Mouse (Mus musculus) C2C12 (cell line): ENCODE measurements around the gene Med13. TPM values are rescaled to one million over a fixed set of nuclear protein-coding genes. Genes with fewer than 3 reads are reported as not detected.

Source experiments
- H3K27me3 ChIP-seq: one replicate; pipeline ENCODE4 v1.6.1; 2011; ENCODE audit not compliant: control insufficient read depth, insufficient read depth, insufficient read length
- H3K36me3 ChIP-seq: one replicate; pipeline ENCODE4 v1.6.1; 2011; ENCODE audit not compliant: control insufficient read depth, insufficient read depth
- H3K4me3 ChIP-seq: one replicate; pipeline ENCODE4 v1.5.1; 2011; ENCODE audit warnings: mild to moderate bottlenecking, control low read depth; ENCODE audit not compliant: poor library complexity, insufficient read depth, severe bottlenecking
- H3K79me2 ChIP-seq: one replicate; pipeline ENCODE4 v1.6.1; 2011; ENCODE audit not compliant: control insufficient read depth, insufficient read depth
- H3K79me3 ChIP-seq: one replicate; pipeline ENCODE4 v1.6.1; 2011; ENCODE audit warnings: low read depth, control low read depth
- H3ac ChIP-seq: one replicate; pipeline ENCODE3; 2011; ENCODE audit warnings: low read depth; ENCODE audit not compliant: control insufficient read depth, insufficient read length
- CEBPB ChIP-seq: IDR thresholded peaks from one replicate; pipeline ENCODE4 v1.6.1; 2011; ENCODE audit warnings: low read depth, mild to moderate bottlenecking, control low read depth, moderate library complexity
- CTCF ChIP-seq: IDR thresholded peaks from one replicate; pipeline ENCODE4 v1.5.1; 2011; ENCODE audit not compliant: control insufficient read depth, insufficient read depth, insufficient read length
- FOSL1 ChIP-seq: IDR thresholded peaks from one replicate; pipeline ENCODE4 v1.8.0; 2011; ENCODE audit warnings: mild to moderate bottlenecking, low read length; ENCODE audit not compliant: poor library complexity, insufficient read depth, severe bottlenecking
- MAX ChIP-seq: IDR thresholded peaks from one replicate; pipeline ENCODE4 v1.6.1; 2011; ENCODE audit warnings: mild to moderate bottlenecking, control low read depth
- MYOD1 ChIP-seq: IDR thresholded peaks from one replicate; pipeline ENCODE4 v1.6.1; 2011; ENCODE audit warnings: low read depth; ENCODE audit not compliant: control insufficient read depth, insufficient read length
- MYOG ChIP-seq: IDR thresholded peaks from one replicate; pipeline ENCODE4 v1.6.1; 2011; ENCODE audit not compliant: control insufficient read depth, insufficient read length; ENCODE audit errors: extremely low read depth
- USF1 ChIP-seq: IDR thresholded peaks from one replicate; pipeline ENCODE4 v1.6.1; 2011; ENCODE audit warnings: low read depth, mild to moderate bottlenecking, control low read depth, moderate library complexity
- polyA plus RNA-seq: library from polyadenylated mRNA; unstranded; fragments of >200 nt; fragmentation: generic; extraction: Trizol; gene quantifications from one replicate; pipeline ENCODE4 v1.2.1, GENCODE M21; 2012; ENCODE audit warnings: missing spikeins

The Med13 gene
- polyA plus RNA-seq, 1 experiment, result 5.5 TPM

- Histone ChIP-seq H3ac (no peak overlapping the region), H3K79me3 (no peaks in the 10 kb centered on the region), H3K36me3 (peaks cover 80% of the 10 kb centered on the region), H3K79me2 (no peaks in the 10 kb centered on the region), H3K4me3 (no peak overlapping the region), H3K27me3 (no peaks in the 10 kb centered on the region)
- TF ChIP-seq MYOD1 (no peak), MYOG (no peak), CEBPB (no peak), FOSL1 (no peak), USF1 (no peak), CTCF (no peak)
Observed at GRCm38 (mm10) chr11:86232446-86232845, 125.0 kb downstream of the Med13 start.

GRCm38 (mm10) chr11:86231781-86232350 is 125.5 kb downstream of the Med13 start:
- Histone ChIP-seq H3K79me2 (no peaks in the 10 kb centered on the region), H3K4me3 (no peak overlapping the region), H3K36me3 (peaks cover 81% of the 10 kb centered on the region), H3K79me3 (no peaks in the 10 kb centered on the region), H3K27me3 (no peaks in the 10 kb centered on the region), H3ac (no peak overlapping the region)
- no peak for TF ChIP-seq MYOG
- no peak for TF ChIP-seq CEBPB
- TF ChIP-seq MAX, result no peak
- no peak for TF ChIP-seq MYOD1
- TF ChIP-seq FOSL1, result no peak
- no peak for TF ChIP-seq CTCF
- no peak for TF ChIP-seq USF1

- TF ChIP-seq MYOG, result no peak
- no peak overlapping the region for H3K4me3 ChIP-seq
- H3K27me3 ChIP-seq, result no peaks in the 10 kb centered on the region
- H3ac ChIP-seq, result no peak overlapping the region
- peaks cover 84% of the 10 kb centered on the region for H3K36me3 ChIP-seq
- no peaks in the 10 kb centered on the region for H3K79me3 ChIP-seq
- no peaks in the 10 kb centered on the region for H3K79me2 ChIP-seq
Observed at GRCm38 (mm10) chr11:86226646-86227180, 130.7 kb downstream of the Med13 start.

GRCm38 (mm10) chr11:86225761-86226160 is 131.6 kb downstream of the Med13 start:
- Histone ChIP-seq H3K27me3 (no peaks in the 10 kb centered on the region), H3K79me2 (no peaks in the 10 kb centered on the region), H3K36me3 (peaks cover 83% of the 10 kb centered on the region), H3K79me3 (no peaks in the 10 kb centered on the region), H3ac (no peak overlapping the region), H3K4me3 (no peak overlapping the region)
- TF ChIP-seq FOSL1 (no peak), CTCF (no peak), MYOD1 (no peak), CEBPB (no peak), USF1 (no peak), MYOG (no peak), MAX (no peak)

Other genes starting within 250 kb of the Med13 start
- gene Brip1, start 156.4 kb downstream of the Med13 start, polyA plus RNA-seq, result 3.0 TPM
- 9.1 TPM for gene Ints2, start 100.0 kb downstream of the Med13 start, polyA plus RNA-seq
- gene Rnft1, start 127.1 kb upstream of the Med13 start, polyA plus RNA-seq, result 12.5 TPM
- 9.8 TPM for gene Rps6kb1, start 187.2 kb upstream of the Med13 start, polyA plus RNA-seq
- gene Tubd1, start 187.4 kb upstream of the Med13 start, polyA plus RNA-seq, result 6.1 TPM